Mouse (Mus musculus) small intestine, adult 2 months (tissue): ENCODE data around the gene Arl16.
A peak's percentile ranks its signal among the peaks of the same experiment; 100 is the strongest.

ENCODE experiments used
- CTCF ChIP-seq: fragments of 200-500 bp; IDR thresholded peaks from 2 replicates; pipeline ENCODE4 v1.5.1; 2012; ENCODE audit warnings: low read depth, mild to moderate bottlenecking, control low read depth, inconsistent platforms, low read length, moderate library complexity, mixed read lengths; ENCODE audit not compliant: insufficient replicate concordance, insufficient read length; ENCODE audit errors: extremely low read depth
- POLR2A ChIP-seq: fragments of 200-500 bp; IDR thresholded peaks from 2 replicates; pipeline ENCODE4 v1.6.1; 2012; ENCODE audit warnings: low read depth, mild to moderate bottlenecking, control low read depth, inconsistent platforms, low read length, moderate library complexity

DNA sequence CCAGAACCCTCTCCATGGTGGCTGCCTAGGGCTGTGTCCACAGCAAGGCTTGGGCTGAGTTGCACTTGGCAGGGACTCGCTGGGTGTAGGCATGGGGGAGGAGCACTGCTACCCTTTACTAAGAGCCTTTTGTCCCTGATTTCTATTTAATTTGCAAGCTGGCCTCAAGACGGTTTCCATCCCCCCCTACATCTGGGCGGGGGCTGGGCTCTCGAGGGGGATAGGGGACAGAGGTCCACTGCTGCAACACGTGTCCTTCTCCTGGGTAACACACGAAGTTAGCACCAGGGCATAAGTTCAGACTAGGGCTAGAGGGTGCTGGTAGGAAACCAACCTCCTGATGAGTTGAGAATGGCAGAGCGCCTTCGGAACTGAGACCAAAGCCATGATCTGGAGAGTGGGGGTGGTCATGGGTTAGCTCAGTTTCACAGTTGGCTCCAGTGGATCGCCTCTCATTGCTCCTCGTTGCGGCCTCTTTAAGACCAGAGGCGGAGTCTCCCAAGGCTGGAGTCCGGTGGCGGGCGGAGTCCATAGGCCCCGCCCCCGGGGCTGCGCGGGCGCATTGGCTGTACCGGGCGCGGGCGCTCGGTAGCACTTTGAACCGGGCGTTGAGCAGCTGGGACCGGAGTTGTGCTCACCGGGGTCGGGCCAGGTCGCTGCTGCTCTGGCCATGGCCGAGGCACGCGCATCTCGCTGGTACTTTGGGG lies 24.1 kb upstream of the Arl16 start, which contains the start of gene Slc25a10:
- TF ChIP-seq POLR2A: peak; percentile 73
- TF ChIP-seq CTCF: no peak
